Mouse (Mus musculus) liver, postnatal 0 days (tissue): ENCODE measurements around the gene Xpnpep1.

ENCODE experiments used
- CTCF ChIP-seq: sonication (generic); IDR thresholded peaks from 2 replicates; pipeline ENCODE4 v1.5.1; 2016; ENCODE audit warnings: antibody characterized with exemption, low read depth
- EP300 ChIP-seq: IDR thresholded peaks from 2 replicates; pipeline ENCODE4 v1.6.1; 2016; ENCODE audit warnings: antibody characterized with exemption, low read depth, mild to moderate bottlenecking

- TF ChIP-seq CTCF = no peak
- TF ChIP-seq EP300 = no peak
Measured at GRCm38 (mm10) chr19:53086861-53087260, 46.8 kb upstream of the Xpnpep1 start.
